Mouse (Mus musculus) brain, embryonic 18.5 days (tissue): ENCODE data around the gene Get4.

ENCODE experiments used
- DNase-seq: peaks from one replicate; pipeline ENCODE4 v3.0.0-alpha.2; 2012; ENCODE audit warnings: low read depth, low spot score

Gene Get4

GRCm38 (mm10) chr5:139317751-139318504 is 65.8 kb downstream of the Get4 start:
- DNase-seq, result no peak
